Mouse (Mus musculus) cerebellum, adult 8-10 months (tissue): ENCODE data around the gene Vps33a.

Experiments used
- DNase-seq: peaks from one replicate; pipeline ENCODE4 v3.0.0; 2022

Gene Vps33a

DNA sequence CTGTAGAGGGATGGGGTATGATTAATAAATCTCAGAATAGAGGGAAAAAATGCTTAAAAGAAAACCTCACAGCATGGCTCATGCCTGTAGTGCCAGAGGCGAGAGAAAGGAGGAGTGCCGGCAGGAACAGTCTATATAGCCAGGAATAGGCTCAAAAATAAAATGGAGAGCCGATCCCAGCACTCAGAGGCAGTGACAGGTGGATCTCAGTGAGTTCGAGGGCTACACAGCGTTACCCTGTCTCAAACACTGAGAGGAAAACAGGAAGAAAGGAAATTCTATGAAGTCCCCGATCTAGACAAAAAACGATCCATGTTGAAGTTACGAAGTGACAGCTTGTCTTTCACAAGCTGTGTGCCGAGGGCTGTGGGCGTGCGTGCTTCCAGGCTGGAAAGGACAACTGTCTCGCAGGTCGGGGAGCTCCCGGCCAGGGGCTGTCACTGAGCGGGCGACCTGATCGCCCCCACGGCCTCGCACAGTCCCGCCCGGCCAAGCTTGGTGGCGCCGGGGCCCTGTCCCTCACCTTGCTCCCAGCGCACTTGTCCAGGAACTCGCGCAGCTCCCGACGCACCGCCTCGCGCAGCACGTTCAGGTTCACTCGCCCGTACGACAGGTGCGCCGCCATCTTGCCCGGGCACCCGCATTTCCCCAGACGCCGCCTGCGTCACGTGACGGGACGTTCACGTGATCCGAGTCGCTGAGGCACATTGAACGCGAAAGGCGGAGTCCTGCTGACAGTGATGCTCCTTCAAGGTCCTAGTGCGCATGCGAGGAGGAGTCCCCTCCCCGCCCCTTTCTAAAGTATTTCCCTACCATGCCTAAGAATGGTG is at the start of gene Vps33a:
Gene Vps33a, minus strand, starts transcription at position 682 of the 830 bp plus-strand sequence.
- DNase-seq = peak; percentile 97

GRCm38 (mm10) chr5:123622421-123622820 is 49.6 kb upstream of the Vps33a start:
- peak; percentile 41 for DNase-seq

- DNase-seq = peak; percentile 25
Observed at GRCm38 (mm10) chr5:123618558-123618957, 45.7 kb upstream of the Vps33a start.

DNA sequence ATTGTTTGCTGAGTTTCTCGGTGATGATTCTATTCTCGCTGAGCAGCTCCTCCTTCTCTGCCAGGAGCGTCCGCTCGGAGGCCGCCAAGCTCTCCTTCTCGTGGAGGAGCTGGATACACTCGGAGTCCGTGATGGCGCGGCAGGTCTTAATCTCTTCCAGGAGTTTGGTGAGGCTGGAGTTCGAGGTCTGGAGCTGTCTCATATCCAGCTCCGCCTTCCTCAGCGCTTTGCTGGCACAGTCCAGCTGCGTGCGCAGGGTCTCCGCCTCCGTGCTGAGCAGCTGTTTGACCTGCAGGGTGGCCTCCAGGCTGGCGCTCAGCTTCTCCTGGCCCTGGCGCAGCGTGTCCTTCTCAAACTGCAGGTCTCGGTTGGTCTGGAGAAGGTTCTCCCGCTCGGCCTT is 41.4 kb upstream of the Vps33a start:
- no peak for DNase-seq

DNA sequence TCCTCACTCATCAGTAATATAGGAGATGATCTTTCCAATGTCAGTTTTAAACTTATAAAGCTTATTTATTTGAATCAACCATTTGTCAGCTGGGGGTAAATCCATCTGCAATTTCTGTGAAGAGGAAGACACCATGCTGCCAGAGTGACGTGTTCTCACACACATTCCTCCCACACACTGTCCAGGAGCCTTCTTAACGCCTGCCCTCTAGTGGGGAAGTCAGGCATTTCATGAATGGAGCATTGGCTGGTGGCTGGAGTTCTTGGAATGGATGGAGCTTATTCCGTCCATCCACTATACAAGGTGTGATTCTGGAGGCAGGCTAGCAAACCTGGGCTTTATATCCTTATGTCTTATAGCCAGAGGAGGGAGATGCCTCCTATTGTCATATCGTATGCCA is 37.0 kb upstream of the Vps33a start:
- DNase-seq = peak; percentile 78

DNA sequence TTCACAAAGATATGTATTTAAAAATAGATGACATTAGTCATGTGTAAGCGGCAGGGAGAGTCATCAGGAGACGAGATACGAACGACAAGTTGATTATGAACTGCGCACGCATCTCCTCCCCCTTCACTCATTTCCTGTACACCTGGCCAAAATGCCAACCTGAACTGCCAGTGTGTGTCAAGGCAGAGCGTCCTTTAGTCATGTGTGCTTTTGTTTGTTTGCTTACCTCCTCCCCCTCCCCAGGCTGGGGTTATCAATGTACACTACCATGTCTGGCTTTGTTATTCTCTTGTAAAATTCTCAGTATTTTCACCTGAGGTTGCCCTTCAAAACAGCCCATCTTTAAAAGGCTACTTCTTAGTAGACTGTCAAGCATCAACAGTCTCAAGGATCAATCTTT is 36.6 kb upstream of the Vps33a start:
- DNase-seq = no peak

- no peak for DNase-seq
Observed at GRCm38 (mm10) chr5:123607211-123607669, 34.4 kb upstream of the Vps33a start.

- DNase-seq = no peak
Observed at GRCm38 (mm10) chr5:123603496-123603895, 30.7 kb upstream of the Vps33a start.

DNA sequence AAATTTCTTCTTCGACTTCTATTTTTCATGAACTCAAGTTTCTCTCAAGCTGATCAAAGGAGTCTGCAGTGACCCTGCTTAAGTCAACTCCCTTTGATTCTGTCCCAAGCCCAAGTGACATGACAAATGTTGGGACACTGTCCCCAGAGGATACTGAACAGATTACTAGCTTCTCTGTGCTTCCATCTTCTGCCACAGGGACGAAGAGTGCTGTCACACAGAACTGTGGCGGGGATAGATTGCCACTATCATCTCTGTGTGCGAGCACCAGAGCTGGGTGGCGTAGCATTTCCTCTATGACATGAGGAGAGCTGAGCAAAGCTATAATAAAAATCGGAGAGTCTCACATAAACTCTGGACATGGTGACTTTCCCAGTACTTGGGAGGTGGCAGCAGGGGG is 29.3 kb upstream of the Vps33a start:
- no peak for DNase-seq

DNA sequence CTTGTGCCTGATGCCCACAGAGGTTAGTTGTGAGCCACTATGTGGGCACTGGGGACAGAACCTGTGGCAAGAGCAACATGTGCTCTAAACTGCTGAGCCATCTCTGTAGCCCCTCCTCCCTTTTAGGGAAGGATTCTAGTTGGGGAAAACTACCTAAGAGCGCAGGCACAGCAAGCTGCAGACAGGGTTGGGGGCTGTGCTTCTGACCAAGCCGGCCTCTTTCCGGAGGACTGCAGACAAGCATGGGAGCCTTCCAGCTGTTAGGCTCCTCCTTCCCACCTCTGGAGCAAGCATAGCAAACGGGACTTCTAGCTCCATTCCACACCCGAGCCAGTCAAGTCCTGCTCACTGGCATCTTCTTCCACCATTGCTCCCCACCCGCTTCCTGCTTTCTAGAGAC is 26.5 kb upstream of the Vps33a start:
- DNase-seq = no peak

DNA sequence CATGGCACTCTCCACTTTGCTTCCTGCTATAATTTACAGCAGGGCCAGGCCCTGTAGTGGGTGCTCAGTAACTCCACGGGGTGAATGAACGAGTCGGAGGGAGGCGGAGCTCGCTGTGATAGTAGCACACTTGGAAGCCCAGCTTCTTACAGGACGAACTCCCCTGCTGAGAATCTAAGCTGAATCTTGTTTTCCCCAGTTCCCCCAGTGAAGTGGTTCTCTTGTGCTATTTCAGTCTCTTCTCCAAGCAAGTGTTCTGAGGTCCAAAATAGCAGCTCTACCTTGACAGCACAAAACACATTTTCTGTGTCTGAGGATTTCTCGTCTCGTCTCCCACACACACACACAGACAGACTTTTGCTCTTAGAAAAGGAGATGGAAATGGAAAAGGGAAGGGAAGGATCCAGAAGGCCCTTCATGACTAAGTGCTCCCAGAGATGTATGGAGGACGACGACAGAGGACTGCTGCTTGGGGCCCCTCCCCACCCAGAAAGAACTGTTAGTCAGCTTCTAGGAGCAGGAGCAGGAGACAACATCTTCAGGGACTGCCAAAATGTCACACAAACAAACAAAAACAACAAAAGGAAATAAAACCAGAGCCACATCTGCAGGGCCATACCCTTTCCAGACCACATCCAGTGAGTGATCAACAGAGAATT is 20.9 kb upstream of the Vps33a start:
- no peak for DNase-seq

- DNase-seq = no peak
Observed at GRCm38 (mm10) chr5:123580043-123580442, 7.2 kb upstream of the Vps33a start.

GRCm38 (mm10) chr5:123576696-123577095 is 3.9 kb upstream of the Vps33a start:
- DNase-seq = no peak

DNA sequence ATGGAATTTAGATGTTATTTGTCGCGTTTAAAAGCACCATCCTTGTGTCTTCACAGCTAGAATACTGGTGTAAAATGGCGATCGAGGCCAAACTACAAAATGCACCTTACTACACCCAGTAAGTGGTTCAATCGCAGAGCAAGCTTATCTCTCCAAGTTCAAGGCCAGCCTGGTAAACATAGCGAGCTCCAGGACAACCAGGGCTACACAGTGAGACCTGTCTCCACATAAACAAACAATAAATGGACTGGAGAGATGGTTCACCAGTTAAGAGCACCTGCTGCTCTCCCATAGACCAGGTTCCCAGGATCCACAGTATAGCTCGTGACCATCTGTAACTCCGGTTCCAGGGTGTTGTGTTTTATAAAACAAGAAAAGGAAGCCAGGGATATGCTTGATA is 524 bp upstream of the Vps33a start:
- DNase-seq = no peak

DNA sequence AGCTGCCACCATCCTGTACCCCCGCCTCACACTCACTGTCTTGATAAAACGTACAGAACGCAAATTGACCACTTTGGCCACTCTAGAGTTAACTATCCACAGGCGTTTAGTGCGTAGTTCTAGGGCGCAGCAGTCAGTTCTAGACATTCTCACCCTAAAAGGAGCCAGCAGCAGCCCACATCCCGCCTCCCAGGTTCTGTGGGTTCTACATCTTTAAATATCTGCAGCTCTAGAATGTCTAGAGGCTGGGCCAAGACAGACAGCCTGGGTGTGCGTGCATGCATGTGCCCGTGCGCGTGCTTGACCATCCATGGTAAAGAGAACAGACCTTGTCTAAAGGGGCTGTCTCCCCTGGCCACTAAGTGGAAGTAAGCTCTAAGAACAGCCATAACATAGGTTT is 11.7 kb downstream of the Vps33a start:
- DNase-seq = no peak

DNA sequence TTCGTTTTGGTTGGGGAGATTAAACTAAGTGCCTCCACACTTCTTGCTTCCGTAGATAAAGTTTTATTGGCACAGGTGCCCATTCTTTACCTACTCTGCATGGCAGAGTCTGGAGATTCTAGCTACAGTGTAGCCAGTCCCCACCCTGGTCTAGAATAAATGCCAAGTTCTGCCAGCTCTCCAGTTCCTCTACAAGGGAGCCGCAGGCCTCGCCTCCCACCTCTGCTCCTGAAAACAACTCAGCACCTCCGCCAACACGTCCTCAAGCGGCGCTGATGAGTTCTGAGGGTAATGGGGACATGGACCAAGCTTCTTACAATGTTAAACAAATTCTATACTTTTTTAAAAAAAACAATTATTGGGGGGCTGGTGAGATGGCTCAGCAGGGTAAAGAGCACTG is 13.2 kb downstream of the Vps33a start:
- no peak for DNase-seq

GRCm38 (mm10) chr5:123556451-123556850 is 16.4 kb downstream of the Vps33a start:
- peak; percentile 70 for DNase-seq

DNA sequence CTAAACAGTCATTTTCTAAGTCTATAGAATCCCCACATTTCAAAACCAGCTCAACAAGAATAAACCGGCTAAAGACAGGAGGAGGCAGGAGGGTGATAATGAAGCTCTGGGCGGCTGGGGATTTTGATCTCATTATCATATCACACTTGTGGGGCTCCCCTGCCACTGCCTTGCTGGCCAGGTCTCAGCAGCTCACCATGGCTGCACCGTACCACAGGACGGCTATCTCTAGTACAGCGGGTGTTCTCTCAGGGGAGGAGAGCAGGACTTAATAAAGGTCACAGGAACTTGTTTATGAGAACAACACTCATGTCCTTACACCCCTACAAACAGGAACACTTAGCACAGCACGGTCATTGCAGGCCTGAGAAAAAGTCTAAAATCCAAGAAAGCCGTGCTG is 17.1 kb downstream of the Vps33a start:
- DNase-seq = no peak

- peak; percentile 0 for DNase-seq
Observed at GRCm38 (mm10) chr5:123533801-123534200, 39.0 kb downstream of the Vps33a start.

DNA sequence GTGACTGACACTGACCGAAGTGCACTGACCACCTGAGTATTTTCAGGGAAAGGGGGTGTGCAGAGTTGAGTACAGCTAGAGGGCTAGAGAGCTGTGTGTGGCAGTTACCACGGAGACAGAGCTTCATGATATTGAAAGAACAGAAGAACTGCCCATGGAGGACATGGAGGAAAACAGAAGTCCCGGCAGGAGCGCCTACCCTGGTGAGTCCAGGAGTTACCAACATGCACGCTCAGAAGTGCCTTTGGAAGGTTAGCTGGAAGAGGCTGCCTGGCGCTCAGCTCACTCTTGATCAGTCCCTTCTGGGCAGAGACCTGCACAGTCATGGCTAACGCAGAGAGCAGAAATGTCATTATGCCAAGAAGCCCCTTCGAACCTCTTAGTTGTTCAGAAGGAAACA is 42.8 kb downstream of the Vps33a start:
- peak; percentile 1 for DNase-seq

GRCm38 (mm10) chr5:123528641-123529040 is 44.2 kb downstream of the Vps33a start:
- peak; percentile 0 for DNase-seq

GRCm38 (mm10) chr5:123525916-123526495 is 46.8 kb downstream of the Vps33a start:
- peak; percentile 1 for DNase-seq

DNA sequence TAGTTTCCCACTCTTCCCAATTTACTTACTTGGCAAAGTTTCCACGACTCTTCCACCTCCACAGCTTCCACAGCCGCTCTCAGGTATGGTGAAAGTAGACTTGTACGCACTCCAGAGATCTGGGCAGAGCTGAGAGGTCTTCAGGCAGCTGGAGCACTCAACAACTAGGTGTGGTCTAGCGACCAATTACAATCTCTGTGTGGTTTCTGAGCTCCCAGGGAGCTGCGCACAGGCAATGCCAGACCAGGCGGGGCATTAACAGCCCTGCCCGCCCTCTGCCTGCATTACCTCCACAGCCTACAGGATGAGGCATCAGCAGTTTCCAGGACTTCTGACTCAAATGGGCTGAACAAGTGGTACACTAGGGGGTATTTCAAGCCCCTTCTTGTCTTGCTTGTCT is 47.6 kb downstream of the Vps33a start, which contains the start of gene Gm49027:
Gene Gm49027, minus strand, starts transcription at position 208 of the 400 bp plus-strand sequence.
- DNase-seq = peak; percentile 8

- no peak for DNase-seq
Observed at GRCm38 (mm10) chr5:123524393-123524750, 48.5 kb downstream of the Vps33a start.
